Mouse (Mus musculus) small intestine, adult 2 months (tissue): ENCODE measurements around the gene Cnbp.

Experiments
- CTCF ChIP-seq: fragments of 200-500 bp; IDR thresholded peaks from 2 replicates; pipeline ENCODE4 v1.5.1; 2012; ENCODE audit warnings: low read depth, mild to moderate bottlenecking, control low read depth, inconsistent platforms, low read length, moderate library complexity, mixed read lengths; ENCODE audit not compliant: insufficient replicate concordance, insufficient read length; ENCODE audit errors: extremely low read depth
- POLR2A ChIP-seq: fragments of 200-500 bp; IDR thresholded peaks from 2 replicates; pipeline ENCODE4 v1.6.1; 2012; ENCODE audit warnings: low read depth, mild to moderate bottlenecking, control low read depth, inconsistent platforms, low read length, moderate library complexity

DNA sequence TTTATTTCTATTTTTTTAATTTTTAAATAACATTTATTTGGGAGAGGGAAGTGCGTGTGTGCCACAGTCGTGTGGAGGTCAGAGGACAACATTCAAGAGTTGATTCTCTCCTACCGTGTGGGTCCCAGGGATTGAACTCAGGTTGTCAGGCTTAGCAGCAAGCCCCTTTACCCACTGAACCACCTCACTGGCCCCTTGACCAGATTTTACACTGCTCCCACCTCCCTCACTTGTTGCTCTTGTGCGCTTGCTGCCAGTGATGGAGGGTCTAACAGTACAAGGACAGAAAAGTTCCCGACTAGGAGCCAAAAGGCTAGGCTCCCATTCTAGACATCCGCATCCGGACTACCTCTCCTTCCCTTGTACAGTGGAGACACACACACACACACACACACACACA lies 45.5 kb downstream of the Cnbp start:
- no peak for TF ChIP-seq POLR2A
- no peak for TF ChIP-seq CTCF
